Mouse (Mus musculus) kidney, postnatal 36 days (tissue): ENCODE measurements around the gene F11.
A peak's percentile ranks its signal among the peaks of the same experiment; 100 is the strongest.

Source experiments
- DNase-seq, 2 experiments: peaks; one replicate each; pipeline ENCODE4 v3.0.0; 2021 to 2022; ENCODE audit warnings: mixed read lengths in 2 of 2

F11 gene

GRCm38 (mm10) chr8:45239363-45239762 lies 22.5 kb downstream of the F11 start:
- no peak for DNase-seq

- peak; percentile 27 to 37 for DNase-seq
Measured at GRCm38 (mm10) chr8:45238282-45238681, 23.5 kb downstream of the F11 start.

DNA sequence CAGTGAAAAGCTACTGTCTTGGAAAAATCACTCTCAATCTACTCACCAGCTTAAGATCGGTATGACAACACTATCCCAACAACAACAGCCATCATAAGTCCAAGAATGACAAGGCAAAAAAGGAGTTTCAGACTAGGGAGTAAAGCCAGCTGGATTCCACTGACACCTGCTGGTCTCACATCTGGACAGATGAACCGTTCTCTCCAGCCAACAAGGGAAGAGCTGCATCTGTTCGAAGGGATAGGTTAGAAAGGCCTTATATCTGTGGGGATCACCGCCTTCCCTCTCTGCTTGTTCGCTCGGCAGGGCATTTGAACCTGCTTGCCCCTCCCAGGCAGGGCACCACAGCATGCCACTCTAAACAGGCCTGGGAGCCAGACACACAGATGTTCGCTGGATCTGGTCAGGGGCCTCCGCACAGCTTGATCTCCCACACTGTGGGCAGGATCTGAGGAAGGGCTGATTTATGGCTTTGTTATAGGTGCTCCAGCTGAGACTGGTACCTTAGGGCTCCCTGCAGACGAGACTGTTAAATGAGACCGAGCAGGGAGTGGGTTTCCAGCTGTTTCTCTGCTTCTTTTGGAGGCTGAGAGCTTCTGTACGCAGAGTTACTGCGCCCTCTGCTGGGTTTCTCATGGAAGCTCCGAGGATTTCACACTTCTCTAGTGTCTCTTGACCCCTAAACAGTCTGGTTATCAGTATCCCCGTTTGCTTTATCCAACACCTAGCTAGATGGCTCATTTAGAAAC lies 25.5 kb downstream of the F11 start:
- DNase-seq, result peak; percentile 18 to 75

DNA sequence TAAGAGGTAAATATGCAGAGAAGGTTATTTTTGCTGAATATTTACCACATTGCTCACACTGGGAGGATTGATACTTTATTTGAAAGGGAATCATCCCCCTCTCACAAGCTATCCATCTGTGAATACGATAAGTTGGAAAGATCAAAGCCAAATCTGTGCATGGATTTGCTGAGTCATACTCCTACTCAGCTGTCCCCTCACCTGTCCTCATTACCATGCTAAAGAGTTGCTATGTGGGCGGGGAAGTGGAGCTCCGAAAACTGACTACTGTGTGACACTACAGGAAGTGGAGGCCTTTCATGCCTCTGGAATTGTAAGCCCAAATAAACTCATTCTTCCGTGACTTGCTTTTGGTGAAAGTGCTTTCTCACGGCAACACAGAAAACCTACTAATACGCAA lies 26.6 kb downstream of the F11 start:
- no peak for DNase-seq

GRCm38 (mm10) chr8:45233256-45233655 lies 28.6 kb downstream of the F11 start:
- DNase-seq, result no peak

GRCm38 (mm10) chr8:45202476-45202875 lies 59.4 kb downstream of the F11 start:
- DNase-seq, result no peak

DNA sequence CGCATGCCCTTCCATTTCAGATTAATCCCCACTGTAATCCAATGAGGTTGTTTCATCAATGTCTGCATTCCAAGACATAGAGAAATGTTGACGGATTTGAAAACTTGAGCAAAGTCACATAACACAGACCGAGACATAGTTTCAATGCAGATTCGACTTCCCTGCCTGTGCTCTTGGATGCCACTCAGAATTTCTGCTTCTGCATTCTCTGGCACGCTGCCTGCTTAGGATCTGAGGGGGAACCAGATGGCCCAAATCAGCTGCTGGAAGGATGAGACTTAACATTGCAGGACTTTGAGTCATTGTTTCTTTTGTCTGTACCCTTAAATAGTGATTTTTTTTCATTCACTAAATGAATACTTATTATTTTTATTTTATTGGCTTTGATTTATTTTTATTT lies 60.2 kb downstream of the F11 start:
- peak in 1 of 2 experiments; percentile 6 for DNase-seq

- DNase-seq, result no peak
Measured at GRCm38 (mm10) chr8:45197294-45197693, 64.5 kb downstream of the F11 start.

- no peak for DNase-seq
Measured at GRCm38 (mm10) chr8:45195954-45196526, 65.8 kb downstream of the F11 start.
